Mouse (Mus musculus) ES-Bruce4 (cell line): ENCODE data around the gene Adcy6.

ENCODE experiments used
- CTCF ChIP-seq: IDR thresholded peaks from one replicate; pipeline ENCODE4 v1.8.1; 2011; ENCODE audit warnings: low read depth, low read length
- EP300 ChIP-seq: IDR thresholded peaks from 2 replicates; pipeline ENCODE4 v1.6.1; 2011; ENCODE audit warnings: low read depth, low read length; ENCODE audit not compliant: insufficient read depth
- POLR2A ChIP-seq: IDR thresholded peaks from one replicate; pipeline ENCODE4 v1.8.1; 2011; ENCODE audit warnings: low read length; ENCODE audit not compliant: insufficient read depth

DNA sequence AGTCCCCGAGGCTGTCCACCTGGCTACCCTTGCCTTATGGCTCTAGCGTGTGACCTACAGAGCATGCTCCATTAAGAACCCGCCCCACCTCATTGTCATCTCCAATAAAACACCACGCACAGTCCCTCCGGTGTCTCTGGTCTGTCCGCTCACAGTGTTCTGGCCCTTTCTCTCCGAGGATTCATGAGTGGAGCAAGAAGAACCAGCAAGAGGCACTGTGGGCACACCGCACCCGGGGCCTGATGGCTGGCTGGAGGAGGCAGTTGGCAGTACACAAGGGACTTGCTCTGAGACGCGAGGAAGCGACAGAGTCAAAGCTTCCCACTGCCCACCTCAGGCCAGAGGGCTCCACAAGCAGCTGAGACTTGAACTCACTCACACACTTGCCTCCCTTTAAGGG, 34.5 kb upstream of the Adcy6 start:
- TF ChIP-seq CTCF (no peak), POLR2A (no peak), EP300 (no peak)
